Mouse (Mus musculus) left cerebral cortex, adult 8-10 months (tissue): ENCODE results near the gene Ppp1r1b. TPM values are rescaled to one million over a fixed set of nuclear protein-coding genes. Genes with fewer than 3 reads are reported as not detected.
"Not testable (repeated sequence)": the region's sequence is repeated elsewhere in the genome, so short reads cannot be mapped to it uniquely, and the experiment has no call there.

Source experiments
- DNase-seq, 2 experiments: peaks; one replicate each; pipeline ENCODE4 v3.0.0; 2022; ENCODE audit warnings: low spot score in 2 of 2
- total RNA-seq, 4 experiments: library from RNA; stranded (reverse); gene quantifications; 2 replicates each; pipeline ENCODE4 v1.2.4; 2022

Gene Ppp1r1b
- total RNA-seq, 4 experiments from 2014 or later: 502 to 655 (median 573) TPM

- DNase-seq: no peak
Observed at GRCm38 (mm10) chr11:98371556-98372240, 23.5 kb downstream of the Ppp1r1b start.

DNA sequence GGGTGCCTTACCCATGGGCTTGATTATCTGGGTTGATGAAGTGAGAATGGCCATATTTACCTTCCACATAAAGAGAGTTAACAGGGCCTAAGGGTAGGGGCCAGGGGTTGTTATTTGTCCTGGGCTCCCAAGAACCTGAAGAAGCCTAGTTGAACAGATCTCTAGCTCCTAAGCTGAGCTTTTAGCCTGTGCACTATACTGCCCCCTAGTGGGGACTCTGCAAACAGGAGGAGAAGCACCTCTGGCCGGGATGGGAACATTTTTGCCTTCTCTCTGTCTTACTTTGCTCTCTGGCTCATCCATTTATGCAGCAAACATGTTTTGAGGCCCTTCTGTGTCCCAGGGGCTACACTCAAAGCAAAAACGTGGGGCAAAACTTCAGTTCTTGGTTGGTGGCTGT is 24.2 kb downstream of the Ppp1r1b start:
- DNase-seq: no peak

- no peak for DNase-seq
Observed at GRCm38 (mm10) chr11:98373244-98373643, 25.0 kb downstream of the Ppp1r1b start.

DNA sequence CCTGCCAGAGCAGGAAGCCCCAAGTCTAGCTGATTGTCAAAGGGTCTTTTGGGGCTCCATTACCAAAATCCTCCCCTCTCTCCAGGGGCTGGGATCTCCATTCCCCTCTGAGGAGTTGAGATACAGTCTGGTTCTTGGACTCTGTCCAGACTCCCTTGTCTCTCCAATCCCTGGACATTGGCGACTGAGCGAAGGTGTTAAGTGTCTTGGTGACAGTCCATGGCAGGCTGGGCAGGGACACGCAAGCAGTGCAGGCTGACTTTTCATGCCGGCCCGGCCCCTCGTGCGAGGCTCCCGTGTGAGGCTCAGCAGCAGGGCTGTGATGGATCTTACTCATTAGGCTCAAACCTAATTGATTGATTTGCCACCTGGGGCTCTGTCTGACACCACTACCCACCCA is 26.1 kb downstream of the Ppp1r1b start:
- DNase-seq: no peak

GRCm38 (mm10) chr11:98376756-98377155 is 28.6 kb downstream of the Ppp1r1b start:
- no peak for DNase-seq

DNA sequence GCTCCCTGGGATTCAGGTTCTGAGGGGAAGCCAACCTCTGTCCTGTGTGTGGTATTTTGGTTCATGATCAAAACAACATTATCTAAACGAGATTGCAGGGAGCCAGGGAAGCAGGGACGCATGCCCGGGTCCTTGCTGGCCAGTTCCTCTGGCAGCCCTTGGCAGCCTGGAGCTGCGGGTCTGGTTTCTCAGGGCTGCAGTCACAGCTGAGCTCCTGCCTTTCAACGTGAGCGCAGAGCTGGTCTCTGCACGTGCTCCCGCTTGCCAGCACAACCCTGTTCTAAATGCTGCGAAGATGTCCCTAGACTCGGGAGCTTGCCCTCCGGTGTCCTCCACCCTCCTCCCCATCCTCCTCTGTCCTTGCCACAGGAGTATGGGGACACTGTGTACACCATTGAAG is 29.6 kb downstream of the Ppp1r1b start:
- DNase-seq: no peak

GRCm38 (mm10) chr11:98379379-98379778 is 31.2 kb downstream of the Ppp1r1b start:
- DNase-seq: no peak

- no peak for DNase-seq
Observed at GRCm38 (mm10) chr11:98380106-98380505, 31.9 kb downstream of the Ppp1r1b start.

DNA sequence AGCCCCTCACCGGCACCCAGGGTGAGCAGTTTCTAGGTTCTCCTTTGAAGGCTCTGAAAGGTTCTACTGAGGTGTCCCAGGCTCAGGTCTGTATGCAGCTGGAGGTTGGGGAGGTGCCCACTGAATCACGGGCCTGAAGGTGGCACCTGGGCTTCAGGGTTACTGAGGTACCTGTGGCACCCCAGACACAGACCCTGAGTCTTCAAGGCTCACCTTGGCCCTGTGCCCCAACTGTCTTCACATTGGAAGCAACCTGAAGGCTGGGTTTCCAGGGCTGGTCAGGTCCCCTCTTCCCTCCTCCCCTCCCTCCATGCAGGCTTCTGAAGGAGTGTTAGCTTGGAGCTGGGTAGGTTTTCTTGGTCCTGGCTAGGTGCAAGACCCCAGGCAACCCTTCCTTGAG is 33.4 kb downstream of the Ppp1r1b start:
- no peak for DNase-seq

GRCm38 (mm10) chr11:98382405-98382804 is 34.2 kb downstream of the Ppp1r1b start:
- DNase-seq: not testable (repeated sequence)

DNA sequence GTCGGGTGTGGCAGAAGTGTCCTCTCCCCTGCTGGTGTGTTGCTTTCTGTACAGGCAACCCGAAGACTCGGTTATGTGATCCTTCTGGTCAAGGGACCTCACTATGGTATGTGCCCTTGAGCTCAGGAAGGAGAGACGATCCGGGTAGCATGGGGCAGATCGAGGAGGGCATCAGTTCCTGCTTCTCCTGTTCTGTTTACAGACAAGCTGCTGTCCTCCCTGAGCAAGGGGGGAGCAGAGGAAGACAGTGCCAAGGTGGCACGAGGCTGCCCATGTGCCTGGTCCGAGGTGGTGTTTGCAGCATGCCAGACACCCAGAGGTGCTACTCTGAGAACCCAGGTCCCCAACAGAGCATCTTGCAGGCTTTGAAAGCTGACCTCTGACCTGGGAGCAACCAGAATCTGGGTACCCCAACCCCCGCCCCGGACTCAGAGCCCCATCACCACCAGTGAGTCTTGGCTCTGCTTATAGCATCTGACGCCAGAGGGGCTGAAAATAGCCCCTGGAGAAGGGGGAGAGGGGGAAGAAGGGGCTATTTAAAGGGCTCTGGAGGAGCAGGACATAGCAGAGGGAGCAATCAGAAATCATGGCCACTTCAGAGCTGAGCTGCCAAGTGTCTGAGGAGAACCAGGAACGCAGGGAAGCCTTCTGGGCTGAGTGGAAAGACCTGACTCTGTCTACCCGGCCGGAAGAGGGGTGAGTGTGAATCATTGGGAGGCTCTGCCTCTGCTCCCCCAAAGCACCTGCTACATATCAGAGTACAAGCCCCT is 35.2 kb downstream of the Ppp1r1b start, which contains the start of gene Tcap:
TSS of gene Tcap (plus strand) at position 551 of the 770 bp plus-strand sequence.
- DNase-seq: no peak

GRCm38 (mm10) chr11:98384216-98384615 is 36.0 kb downstream of the Ppp1r1b start:
- no peak for DNase-seq

DNA sequence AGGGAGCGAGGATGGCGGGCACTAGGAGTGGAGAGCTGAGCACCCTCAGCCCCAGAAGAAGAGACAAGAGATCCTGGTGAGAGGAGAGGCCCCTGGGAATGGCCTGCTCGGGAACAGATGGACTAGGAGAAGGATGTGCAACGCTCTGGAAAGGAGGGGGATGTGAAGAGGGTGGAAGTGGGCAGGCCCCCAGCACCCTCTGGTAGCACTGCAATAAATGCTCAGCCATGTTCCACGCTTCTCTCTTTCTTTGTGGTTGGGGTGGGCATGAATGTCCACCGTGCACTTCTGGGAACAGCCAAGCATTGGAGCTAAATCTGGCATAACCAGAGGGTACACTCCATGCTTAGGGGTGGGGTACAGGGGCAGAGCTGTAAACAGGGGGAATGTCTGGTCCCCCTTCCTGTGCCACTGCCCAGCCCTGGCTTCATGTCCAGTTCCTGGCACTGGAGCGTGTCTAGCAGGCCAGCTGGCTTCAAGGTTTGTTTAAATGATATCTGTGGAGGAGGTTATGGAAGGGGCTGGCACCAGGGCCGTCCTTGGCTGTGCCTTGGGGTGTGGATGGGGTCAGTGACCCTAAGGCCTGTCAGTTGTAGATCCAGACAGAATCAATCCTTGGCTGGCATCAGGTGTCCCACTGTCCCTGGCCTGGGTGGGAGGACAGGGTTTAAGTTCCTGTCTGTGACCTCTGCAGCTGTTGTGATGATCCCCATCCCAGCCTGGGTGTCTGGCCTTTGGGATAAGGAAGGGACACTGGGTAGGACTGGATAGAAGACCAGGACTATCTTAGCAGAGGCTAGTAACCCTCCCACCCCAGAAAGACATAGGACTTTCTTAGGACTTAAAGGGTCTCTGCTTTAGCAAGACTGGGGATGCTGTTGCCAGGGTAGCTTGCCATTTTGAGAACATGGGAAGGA is 36.8 kb downstream of the Ppp1r1b start:
- DNase-seq: no peak

DNA sequence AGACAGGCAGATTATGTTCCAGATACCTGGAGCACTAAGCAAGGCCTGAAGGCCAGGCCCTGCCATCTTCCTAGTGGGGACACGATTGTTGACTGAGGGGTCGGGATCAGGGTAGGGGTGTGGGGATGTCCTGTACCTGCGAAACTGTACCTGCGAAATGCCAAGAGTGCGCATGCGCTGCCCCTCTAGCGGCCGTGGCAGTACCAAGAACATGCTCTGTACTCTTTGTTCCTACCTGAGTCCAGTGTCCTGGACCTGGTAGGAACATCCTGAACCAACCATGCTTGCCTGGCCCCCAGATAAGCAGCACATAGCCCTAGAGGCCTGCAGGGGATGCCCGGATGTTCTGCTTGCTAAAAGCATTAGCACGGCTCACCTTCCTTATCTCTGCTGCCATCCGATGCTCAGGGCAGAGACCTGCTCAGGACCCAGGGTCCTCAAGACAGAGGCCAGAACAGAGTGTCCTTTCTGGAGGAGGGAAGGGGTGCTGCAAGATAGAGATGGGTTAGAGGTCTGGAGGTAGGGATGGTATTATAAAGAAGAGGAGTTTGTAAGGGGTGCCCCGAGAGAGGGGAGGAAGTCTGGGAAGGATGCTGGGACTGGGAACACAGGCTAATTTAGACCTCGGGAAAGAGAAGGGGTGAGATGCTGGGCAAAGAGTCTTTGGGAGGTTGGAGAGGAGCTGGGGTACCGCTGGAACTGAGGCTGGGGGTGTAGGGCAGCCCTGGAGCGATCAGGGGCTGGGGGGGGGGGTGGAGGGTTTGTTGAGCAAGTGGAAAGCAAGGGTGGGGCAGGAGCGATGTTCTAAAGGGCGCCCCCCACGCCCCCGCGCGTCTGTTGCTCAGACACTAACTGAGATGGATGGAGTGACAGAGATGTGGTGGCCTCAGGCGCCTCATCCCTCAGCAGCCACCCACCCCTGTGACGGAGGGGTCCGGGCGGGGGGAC is 37.7 kb downstream of the Ppp1r1b start, which contains the start of gene Pnmt:
TSS of gene Pnmt (plus strand) at position 813 of the 948 bp plus-strand sequence.
- DNase-seq: no peak

GRCm38 (mm10) chr11:98386596-98386995 is 38.4 kb downstream of the Ppp1r1b start:
- DNase-seq: no peak

GRCm38 (mm10) chr11:98387056-98387577 is 38.9 kb downstream of the Ppp1r1b start:
- DNase-seq: no peak

DNA sequence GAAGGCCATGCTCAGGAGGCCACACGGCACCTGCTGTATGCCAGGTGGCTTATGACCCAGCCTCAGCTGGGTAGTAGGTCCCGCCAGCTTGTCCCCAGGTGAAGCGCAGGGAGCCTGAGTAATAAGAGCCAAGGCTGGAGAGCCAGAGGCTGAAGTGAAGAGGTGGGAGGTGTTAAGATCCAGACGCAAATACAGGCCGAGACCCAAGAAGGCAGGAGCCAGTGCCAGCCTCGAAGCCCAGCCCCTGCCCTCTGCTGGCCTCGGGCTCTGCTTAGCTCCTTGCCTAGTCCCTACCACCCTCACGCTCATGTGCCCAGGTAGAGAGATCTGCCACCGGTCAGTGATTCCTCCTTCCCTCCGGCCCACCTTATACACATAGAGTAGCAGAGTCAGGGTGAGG is 40.1 kb downstream of the Ppp1r1b start:
- no peak for DNase-seq

DNA sequence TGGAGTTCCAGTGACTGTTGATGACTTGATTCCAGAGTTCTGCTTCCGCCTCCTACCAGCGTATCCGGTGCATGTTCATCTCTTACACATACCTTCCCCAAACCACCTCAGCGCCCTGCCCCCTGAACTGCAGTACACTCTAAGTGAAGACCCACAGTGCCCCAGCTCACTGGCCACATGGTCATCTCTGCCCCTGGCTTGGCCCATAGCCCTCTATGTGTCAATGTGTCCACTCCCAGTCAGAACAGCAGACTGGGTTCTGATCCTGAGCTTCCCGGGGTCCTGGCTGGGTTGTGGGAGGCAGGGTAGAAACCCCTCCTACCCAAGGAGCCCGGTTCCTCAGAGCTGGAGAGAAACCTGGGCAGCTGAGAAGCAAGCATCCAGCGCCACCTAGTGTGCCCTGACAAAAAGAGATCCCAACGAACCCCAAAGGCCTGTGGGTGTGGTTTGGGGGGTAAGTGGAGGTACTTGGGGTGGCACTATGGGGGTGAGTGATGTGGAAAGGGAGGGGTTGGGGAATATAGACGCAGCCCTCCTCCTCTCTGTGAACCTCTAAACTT is 41.1 kb downstream of the Ppp1r1b start:
- no peak for DNase-seq

DNA sequence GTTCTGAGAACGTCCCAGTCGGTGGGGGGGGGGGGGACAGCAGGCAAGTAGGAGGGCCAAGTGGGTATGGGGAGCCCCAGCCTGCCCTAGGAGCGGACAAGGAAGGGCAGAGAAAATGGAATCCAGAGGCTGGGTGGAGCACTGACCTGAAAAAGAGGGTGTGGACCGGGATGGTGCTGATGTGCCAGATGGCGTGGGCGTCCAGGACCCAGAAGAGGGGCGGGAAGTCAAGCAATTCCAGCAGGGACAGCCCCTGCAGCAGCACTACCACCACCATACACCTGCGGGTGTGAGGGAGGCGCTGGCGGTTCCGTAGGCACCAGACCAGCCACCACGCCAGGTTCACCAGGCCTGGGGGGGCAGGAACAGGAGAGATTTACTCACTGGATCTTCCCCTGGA is 41.9 kb downstream of the Ppp1r1b start:
- no peak for DNase-seq

DNA sequence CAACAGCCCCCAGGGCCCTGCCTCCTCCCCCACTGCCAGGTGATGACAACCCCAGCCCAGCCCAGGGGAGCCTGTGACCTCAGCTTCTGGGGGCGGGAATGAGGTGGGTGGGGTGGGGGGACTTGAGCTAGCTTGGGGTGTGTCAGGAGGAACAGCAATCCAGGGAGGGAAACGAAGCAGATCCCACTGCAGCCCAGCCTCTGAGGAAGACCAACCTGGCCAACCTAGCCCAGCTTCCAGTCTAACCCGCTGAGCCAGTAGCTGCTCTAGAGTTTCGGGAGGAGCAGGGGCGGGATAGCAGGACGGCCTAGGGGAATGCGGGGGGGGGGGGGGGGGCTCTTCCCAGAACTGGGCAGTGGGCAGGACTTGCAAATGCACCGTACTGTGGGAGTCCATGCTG is 43.8 kb downstream of the Ppp1r1b start:
- no peak for DNase-seq
